Mouse (Mus musculus) forebrain, embryonic 13.5 days (tissue): ENCODE data around the gene Srpk1. TPM values are rescaled to one million over a fixed set of nuclear protein-coding genes. Genes with fewer than 3 reads are reported as not detected.

ENCODE experiments used
- ATAC-seq: fragments of 200-750 bp; cut with Nextera tagmentation; 2 replicates; pipeline ENCODE4 v1.8.0; 2017
- H3K27ac ChIP-seq: fragments of 300-500 bp; sonication (generic); 2 replicates; pipeline ENCODE4 v1.5.1; 2015; ENCODE audit warnings: inconsistent platforms, mild to moderate bottlenecking, moderate library complexity
- H3K27me3 ChIP-seq: fragments of 300-500 bp; sonication (generic); 2 replicates; pipeline ENCODE4 v1.6.1; 2015; ENCODE audit warnings: mild to moderate bottlenecking, inconsistent platforms
- H3K36me3 ChIP-seq: fragments of 300-500 bp; sonication (generic); 2 replicates; pipeline ENCODE4 v1.6.1; 2015; ENCODE audit warnings: mild to moderate bottlenecking, inconsistent platforms; ENCODE audit not compliant: poor library complexity, severe bottlenecking
- H3K4me1 ChIP-seq: fragments of 300-500 bp; sonication (generic); 2 replicates; pipeline ENCODE4 v1.6.1; 2015; ENCODE audit warnings: inconsistent platforms
- H3K4me2 ChIP-seq: fragments of 300-500 bp; sonication (generic); 2 replicates; pipeline ENCODE4 v1.6.1; 2015; ENCODE audit warnings: inconsistent platforms, mild to moderate bottlenecking, moderate library complexity
- H3K4me3 ChIP-seq: fragments of 300-500 bp; sonication (generic); 2 replicates; pipeline ENCODE4 v1.5.1; 2015; ENCODE audit warnings: mild to moderate bottlenecking, inconsistent platforms
- H3K9ac ChIP-seq: fragments of 300-500 bp; sonication (generic); 2 replicates; pipeline ENCODE4 v1.6.1; 2015; ENCODE audit warnings: mild to moderate bottlenecking, inconsistent platforms
- H3K9me3 ChIP-seq: fragments of 300-500 bp; sonication (generic); replicated peaks from 2 replicates; pipeline ENCODE4 v1.6.1; 2016; ENCODE audit warnings: inconsistent platforms
- WGBS: fragments of 180-500 bp; shearing (Covaris S2); methylation state at CpG from one replicate; pipeline ENCODE4 v1.1.7; 2015; 5-methylcytosine and 5-hydroxymethylcytosine counted together
- polyA plus RNA-seq: library from polyadenylated mRNA; unstranded; fragments of >200 nt; fragmentation: Nextera tagmentation; extraction: Ambion mirVana; gene quantifications from 2 replicates; pipeline ENCODE4 v1.2.1, GENCODE M21; 2015

The Srpk1 gene
- polyA plus RNA-seq, 1 experiment from 2014 or later: 134 TPM

DNA sequence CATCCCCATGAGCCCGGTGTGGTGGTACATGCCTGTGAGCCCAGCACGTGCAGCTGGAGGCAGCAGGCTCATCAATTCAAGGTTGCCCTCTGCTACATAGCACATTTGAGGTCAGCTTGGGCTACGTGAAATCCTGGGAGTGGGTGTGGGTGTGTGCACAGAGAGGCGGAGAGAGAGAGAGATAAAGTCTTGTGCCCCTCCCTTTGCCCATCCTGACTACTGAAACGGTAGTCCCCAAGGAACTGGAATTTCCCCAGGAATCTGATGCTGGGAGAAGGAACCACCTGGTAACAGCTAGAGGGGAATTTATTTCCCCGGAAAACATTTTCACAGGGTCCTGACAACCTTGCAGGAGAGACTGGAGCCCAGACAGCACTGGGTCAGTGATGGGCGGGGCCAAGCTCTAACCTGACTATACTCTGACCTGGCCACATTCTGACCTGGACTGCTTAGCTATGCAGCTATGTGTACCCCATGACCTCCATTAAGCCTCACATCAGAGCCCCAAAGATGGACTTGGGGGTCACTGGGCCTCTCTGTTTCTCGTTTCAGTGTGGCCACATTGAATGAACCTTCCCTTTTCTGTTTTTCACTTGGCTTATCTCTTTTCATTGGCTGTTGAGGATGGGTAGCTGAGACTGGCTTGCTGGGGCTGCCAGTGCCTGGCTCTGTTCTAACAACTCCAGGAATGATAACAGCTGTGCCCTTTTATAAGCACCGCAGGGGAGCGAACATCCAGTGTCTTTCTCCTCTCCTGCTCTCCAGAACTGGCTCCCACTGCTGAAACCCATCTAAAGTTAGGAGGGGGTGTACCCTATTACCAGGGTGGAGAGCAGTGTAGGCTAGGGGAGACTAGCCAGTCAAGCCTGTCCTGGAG lies 6.0 kb upstream of the Srpk1 start:
- Histone ChIP-seq H3K4me1 (no peaks in the 10 kb centered on the region), H3K36me3 (no peaks in the 10 kb centered on the region), H3K27me3 (no peaks in the 10 kb centered on the region), H3K9me3 (no peaks in the 10 kb centered on the region), H3K27ac (no peak overlapping the region), H3K9ac (no peak overlapping the region), H3K4me3 (no peak overlapping the region), H3K4me2 (no peak overlapping the region)
- 75% methylated on average over 10 of the region's 10 CpGs for WGBS
- no peak for ATAC-seq

- no peaks in the 10 kb centered on the region for H3K36me3 ChIP-seq
- H3K4me1 ChIP-seq: peaks cover 3% of the 10 kb centered on the region; the same call in 1 of the 2 replicates
- no peak overlapping the region for H3K4me2 ChIP-seq
- H3K4me3 ChIP-seq: no peak overlapping the region
- 78% methylated on average over 2 of the region's 2 CpGs for WGBS
- no peak overlapping the region for H3K9ac ChIP-seq
- no peak overlapping the region for H3K27ac ChIP-seq
- no peaks in the 10 kb centered on the region for H3K27me3 ChIP-seq
- no peaks in the 10 kb centered on the region for H3K9me3 ChIP-seq
- ATAC-seq: no peak
Measured at GRCm38 (mm10) chr17:28626937-28627336, 4.4 kb upstream of the Srpk1 start.

DNA sequence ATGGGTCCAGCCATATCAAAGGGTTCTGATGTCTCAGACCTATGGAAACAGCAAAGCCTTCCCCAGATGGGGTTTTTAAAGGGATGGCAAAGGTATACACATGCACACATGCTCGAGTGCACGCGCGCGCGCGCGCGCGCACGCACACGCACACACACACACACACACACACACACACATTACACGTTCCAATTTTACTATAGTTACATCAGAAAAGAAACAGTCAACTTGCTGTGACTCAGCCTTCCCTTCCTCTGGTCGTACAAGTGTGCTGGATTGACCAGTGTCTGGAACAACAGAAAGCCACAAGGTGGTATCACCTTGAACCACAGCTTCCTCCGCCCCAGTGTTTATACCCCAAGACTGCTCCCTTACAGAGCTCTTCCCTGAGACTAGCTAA lies 2.8 kb upstream of the Srpk1 start:
- H3K9ac ChIP-seq: no peak overlapping the region
- no peaks in the 10 kb centered on the region for H3K27me3 ChIP-seq
- H3K4me1 ChIP-seq: peaks cover 15% of the 10 kb centered on the region
- WGBS: 93% methylated on average over 15 of the region's 15 CpGs
- H3K4me3 ChIP-seq: no peak overlapping the region
- no peak for ATAC-seq
- peaks cover 1% of the 10 kb centered on the region for H3K36me3 ChIP-seq
- no peak overlapping the region for H3K27ac ChIP-seq
- H3K4me2 ChIP-seq: no peak overlapping the region
- H3K9me3 ChIP-seq: no peaks in the 10 kb centered on the region

GRCm38 (mm10) chr17:28624841-28625240 lies 2.3 kb upstream of the Srpk1 start:
- Histone ChIP-seq H3K27ac (no peak overlapping the region), H3K4me3 (no peak overlapping the region), H3K9me3 (no peaks in the 10 kb centered on the region), H3K27me3 (no peaks in the 10 kb centered on the region), H3K4me1 (peaks cover 19% of the 10 kb centered on the region), H3K9ac (no peak overlapping the region), H3K4me2 (no peak overlapping the region), H3K36me3 (peaks cover 6% of the 10 kb centered on the region)
- 86% methylated on average over 2 of the region's 2 CpGs for WGBS
- no peak for ATAC-seq

DNA sequence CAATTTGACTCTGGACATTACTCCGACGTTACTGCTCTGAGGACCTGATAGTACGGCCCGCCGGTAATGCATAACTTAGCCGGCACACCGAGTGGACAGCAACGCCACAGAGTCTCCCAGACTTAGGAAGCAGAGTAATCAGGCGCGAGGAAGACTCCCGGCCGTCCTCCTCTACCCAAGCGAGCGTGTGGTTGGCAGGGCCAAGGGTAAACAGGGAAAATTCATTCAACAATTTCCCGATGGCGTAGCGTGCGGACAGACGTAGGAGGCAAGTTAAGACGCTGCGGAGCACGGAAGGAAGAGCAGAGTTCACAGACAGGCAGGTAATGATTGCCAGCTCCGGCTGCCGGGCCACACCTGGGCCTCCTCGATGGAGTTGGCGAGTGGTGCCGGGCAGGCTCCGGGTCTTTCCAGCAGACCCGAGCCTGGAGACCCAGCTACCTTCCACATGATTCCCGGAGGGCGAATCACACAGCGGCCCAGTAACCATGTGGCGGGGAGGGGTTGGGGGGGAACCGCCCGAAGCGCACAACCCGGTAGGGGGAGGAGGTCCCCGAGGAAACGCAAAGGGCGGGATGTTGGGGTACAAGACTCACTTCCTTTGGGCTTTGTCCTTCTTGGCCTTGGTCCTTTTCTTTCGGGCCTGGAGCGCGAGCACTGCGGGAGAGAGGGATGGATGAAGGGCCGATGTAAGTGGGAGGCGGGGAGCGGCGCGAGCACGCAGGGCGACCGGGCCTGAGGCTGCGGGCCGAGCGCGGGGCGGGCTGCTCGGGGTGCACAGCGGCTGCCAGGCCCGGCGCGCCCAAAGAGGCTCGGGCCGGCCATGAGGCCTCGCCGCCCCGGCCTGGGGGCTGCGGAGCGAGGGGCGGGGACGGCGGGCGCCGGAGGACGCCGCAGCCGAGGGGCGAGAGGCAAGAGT lies 869 bp downstream of the Srpk1 start:
- no peaks in the 10 kb centered on the region for H3K27me3 ChIP-seq
- peak; percentile 77 for ATAC-seq
- peak overlapping the region; percentile 88 for H3K27ac ChIP-seq
- H3K4me2 ChIP-seq: peak overlapping the region; percentile 93
- H3K36me3 ChIP-seq: peaks cover 21% of the 10 kb centered on the region
- under 1% methylated on average over 63 of the region's 78 CpGs for WGBS
- H3K9ac ChIP-seq: peak overlapping the region; percentile 98
- H3K9me3 ChIP-seq: no peaks in the 10 kb centered on the region
- H3K4me3 ChIP-seq: peak overlapping the region; percentile 99
- peaks cover 43% of the 10 kb centered on the region for H3K4me1 ChIP-seq

- Histone ChIP-seq H3K4me2 (no peak overlapping the region), H3K27ac (no peak overlapping the region), H3K4me1 (peaks cover 43% of the 10 kb centered on the region), H3K9ac (no peak overlapping the region), H3K4me3 (no peak overlapping the region), H3K9me3 (no peaks in the 10 kb centered on the region), H3K36me3 (peaks cover 43% of the 10 kb centered on the region), H3K27me3 (no peaks in the 10 kb centered on the region)
- ATAC-seq: no peak
- WGBS: 100% methylated on average over 1 of the region's 1 CpGs
Measured at GRCm38 (mm10) chr17:28618775-28619174, 3.7 kb downstream of the Srpk1 start.

DNA sequence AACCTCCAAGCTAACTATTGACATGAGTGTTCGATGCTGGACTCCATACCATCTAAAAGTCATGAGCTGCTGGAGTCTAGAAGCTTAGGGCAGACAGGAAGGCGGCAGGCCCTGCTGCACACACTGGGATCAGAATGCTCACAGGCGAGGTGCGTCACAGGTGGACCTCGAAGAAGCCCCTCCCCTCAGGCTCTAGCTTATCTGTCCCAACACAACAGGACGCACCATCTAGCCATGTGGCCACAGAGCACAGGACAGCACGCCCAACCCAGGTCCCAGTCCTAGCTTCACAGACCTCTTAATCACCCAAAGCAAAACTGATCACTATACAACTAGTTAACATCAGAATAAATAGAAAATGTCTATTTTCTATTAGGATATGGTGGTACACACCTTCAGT lies 4.4 kb downstream of the Srpk1 start:
- Histone ChIP-seq H3K4me1 (peaks cover 43% of the 10 kb centered on the region), H3K4me2 (no peak overlapping the region), H3K27ac (no peak overlapping the region), H3K27me3 (no peaks in the 10 kb centered on the region), H3K9ac (no peak overlapping the region), H3K4me3 (no peak overlapping the region), H3K36me3 (peaks cover 45% of the 10 kb centered on the region), H3K9me3 (no peaks in the 10 kb centered on the region)
- ATAC-seq: no peak
- WGBS: 89% methylated on average over 7 of the region's 7 CpGs

- Histone ChIP-seq H3K36me3 (peaks cover 45% of the 10 kb centered on the region), H3K4me1 (peaks cover 41% of the 10 kb centered on the region), H3K9me3 (no peaks in the 10 kb centered on the region), H3K27ac (no peak overlapping the region; the same call in 1 of the 2 replicates), H3K4me2 (no peak overlapping the region), H3K4me3 (no peak overlapping the region), H3K9ac (no peak overlapping the region), H3K27me3 (no peaks in the 10 kb centered on the region)
- WGBS: 91% methylated on average over 10 of the region's 10 CpGs
- no peak for ATAC-seq
Measured at GRCm38 (mm10) chr17:28617636-28618035, 4.9 kb downstream of the Srpk1 start.

DNA sequence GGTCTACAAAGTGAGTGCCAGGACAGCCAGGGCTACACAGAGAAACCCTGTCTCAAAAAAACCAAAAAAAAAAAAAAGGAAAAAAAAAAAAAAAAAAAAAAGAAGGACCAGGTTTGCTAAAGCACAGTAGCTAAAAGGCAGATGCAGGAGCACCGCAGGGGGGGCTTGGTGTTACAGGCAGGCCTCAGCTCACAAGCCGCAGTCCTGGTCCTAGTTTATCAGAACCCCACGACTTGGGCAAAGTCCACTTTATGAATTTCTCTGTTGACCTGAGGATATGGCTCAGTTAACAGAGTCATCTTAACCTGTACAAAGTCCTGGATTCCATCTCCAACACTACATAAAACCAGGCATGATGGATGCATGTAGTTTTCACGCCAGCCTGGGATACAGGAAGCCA lies 7.2 kb downstream of the Srpk1 start:
- 98% methylated on average over 4 of the region's 4 CpGs for WGBS
- Histone ChIP-seq H3K27ac (no peak overlapping the region), H3K36me3 (peaks cover 44% of the 10 kb centered on the region), H3K9ac (no peak overlapping the region), H3K9me3 (no peaks in the 10 kb centered on the region), H3K27me3 (no peaks in the 10 kb centered on the region), H3K4me3 (no peak overlapping the region), H3K4me2 (no peak overlapping the region), H3K4me1 (peaks cover 28% of the 10 kb centered on the region)
- ATAC-seq: no peak

DNA sequence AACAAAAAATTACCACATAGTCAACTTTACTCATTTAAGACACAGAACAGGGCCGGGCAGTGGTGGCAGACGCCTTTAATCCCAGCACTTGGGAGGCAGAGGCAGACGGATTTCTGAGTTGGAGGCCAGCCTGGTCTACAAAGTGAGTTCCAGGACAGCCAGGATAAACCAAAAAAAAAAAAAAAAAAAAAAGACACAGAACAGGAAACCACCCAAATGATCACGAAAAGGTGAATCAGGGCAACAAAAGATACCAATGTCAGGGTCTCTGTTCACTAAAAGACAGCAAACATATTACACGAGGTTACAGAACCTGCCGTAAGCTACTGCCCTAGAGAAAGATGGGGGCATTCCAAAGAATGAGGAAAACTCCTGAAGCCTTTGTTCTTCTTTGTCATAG lies 9.4 kb downstream of the Srpk1 start:
- no peak overlapping the region for H3K4me2 ChIP-seq
- no peak overlapping the region for H3K9ac ChIP-seq
- H3K4me1 ChIP-seq: peaks cover 6% of the 10 kb centered on the region; the same call in 1 of the 2 replicates
- H3K9me3 ChIP-seq: no peaks in the 10 kb centered on the region
- no peaks in the 10 kb centered on the region for H3K27me3 ChIP-seq
- peaks cover 34% of the 10 kb centered on the region for H3K36me3 ChIP-seq
- ATAC-seq: no peak
- H3K4me3 ChIP-seq: no peak overlapping the region
- 90% methylated on average over 6 of the region's 6 CpGs for WGBS
- H3K27ac ChIP-seq: no peak overlapping the region

GRCm38 (mm10) chr17:28612603-28613002 lies 9.9 kb downstream of the Srpk1 start:
- Histone ChIP-seq H3K9me3 (no peaks in the 10 kb centered on the region), H3K9ac (no peak overlapping the region), H3K4me1 (peaks cover 3% of the 10 kb centered on the region; the same call in 1 of the 2 replicates), H3K36me3 (peaks cover 39% of the 10 kb centered on the region), H3K4me3 (no peak overlapping the region), H3K4me2 (no peak overlapping the region), H3K27ac (no peak overlapping the region), H3K27me3 (no peaks in the 10 kb centered on the region)
- no peak for ATAC-seq
- 87% methylated on average over 2 of the region's 2 CpGs for WGBS

GRCm38 (mm10) chr17:28609543-28609942 lies 13.0 kb downstream of the Srpk1 start:
- ATAC-seq: no peak
- no peak overlapping the region for H3K4me2 ChIP-seq
- H3K4me3 ChIP-seq: no peak overlapping the region
- H3K27me3 ChIP-seq: no peaks in the 10 kb centered on the region
- no peak overlapping the region for H3K9ac ChIP-seq
- H3K36me3 ChIP-seq: peaks cover 53% of the 10 kb centered on the region
- H3K27ac ChIP-seq: no peak overlapping the region
- WGBS: 89% methylated on average over 3 of the region's 3 CpGs
- H3K4me1 ChIP-seq: no peaks in the 10 kb centered on the region
- H3K9me3 ChIP-seq: no peaks in the 10 kb centered on the region
